24 mouse cellular contexts compared by ENCODE assay signal in genomic region chr15:102423602-102424240, GRCm38 (mm10). TPM values are rescaled to one million over a fixed set of nuclear protein-coding genes. Genes with fewer than 3 reads are reported as not detected.
"Had no signal": no experiment of that assay in that cellular context is flagged by ENCODE, and none has a peak within 500 bp of the region (broad histone marks: within the 10 kb centered on the region; RNA-seq: fewer than 3 reads in every experiment).

No protein-coding gene starts in this region.

- H3K4me3 ChIP-seq: limb, embryonic 12.5 days; limb, embryonic 15.5 days; megakaryocyte, embryonic 14.5 days; midbrain, embryonic 10.5 days; neural tube, embryonic 12.5 days; neural tube, embryonic 15.5 days had no signal

- ATAC-seq: liver, postnatal 0 days had no signal

- H3K27ac ChIP-seq: limb, embryonic 12.5 days; limb, embryonic 15.5 days; liver, embryonic 14.5 days; midbrain, embryonic 10.5 days; neural tube, embryonic 12.5 days; neural tube, embryonic 15.5 days; stomach, postnatal 0 days had no signal

- DNase-seq: kidney, adult 18-20 months; kidney, adult 9 months; kidney, postnatal 14 days; kidney, postnatal 4 days; left cerebral cortex, postnatal 4 days; liver, postnatal 0 days; lung, embryonic 14.5 days; lung, postnatal 10 days; lung, postnatal 4 days; midbrain, embryonic 14.5 days; right cerebral cortex, adult 18-20 months; right cerebral cortex, postnatal 14 days; right cerebral cortex, postnatal 4 days; thymus, adult 2 months; thymus, postnatal 14 days had no signal

- H3K4me1 ChIP-seq: limb, embryonic 12.5 days; limb, embryonic 15.5 days; midbrain, embryonic 10.5 days; neural tube, embryonic 12.5 days; neural tube, embryonic 15.5 days had no signal

- H3K4me2 ChIP-seq: limb, embryonic 12.5 days; limb, embryonic 15.5 days; liver, embryonic 11.5 days; lung, embryonic 14.5 days; neural tube, embryonic 12.5 days; neural tube, embryonic 15.5 days had no signal

- H3K9me3 ChIP-seq: limb, embryonic 12.5 days; limb, embryonic 15.5 days; megakaryocyte, embryonic 14.5 days; midbrain, embryonic 10.5 days; neural tube, embryonic 12.5 days; neural tube, embryonic 15.5 days had no signal

- H3K27me3 ChIP-seq: limb, embryonic 12.5 days; limb, embryonic 15.5 days; megakaryocyte, embryonic 14.5 days; neural tube, embryonic 12.5 days; neural tube, embryonic 15.5 days had no signal

- H3K9ac ChIP-seq: limb, embryonic 12.5 days; limb, embryonic 15.5 days; liver, embryonic 14.5 days; liver, postnatal 0 days; lung, embryonic 14.5 days; neural tube, embryonic 12.5 days; neural tube, embryonic 15.5 days had no signal

RNA-seq across cellular contexts. Expression of gene Sp7, which starts 56.7 kb away (rescaled TPM):
- polyA plus RNA-seq: liver, postnatal 0 days had no signal
